ENCODE assay signal across 13 mouse cellular contexts in genomic region chr11:105855504-105855903, GRCm38 (mm10).
A peak's percentile ranks its signal among the peaks of the same experiment; 100 is the strongest.
DNase-seq lines count a peak whose midpoint lies in the region; ATAC-seq and TF ChIP-seq lines count a peak whose summit lies in the region.
"Had no signal": no experiment of that assay in that cellular context is flagged by ENCODE, and none has a peak within 500 bp of the region (broad histone marks: within the 10 kb centered on the region; RNA-seq: fewer than 3 reads in every experiment).

No protein-coding gene starts in this region.

- no peaks in the 10 kb centered on the region for H3K9me3 ChIP-seq in kidney, postnatal 0 days (replicated peaks; ENCODE audit: low read length)
- no peaks in the 10 kb centered on the region for H3K9me3 ChIP-seq in lung, embryonic 16.5 days (ENCODE audit: control insufficient read depth, low read length)
- no peaks in the 10 kb centered on the region for H3K9me3 ChIP-seq in limb, embryonic 15.5 days
- H3K9me3 ChIP-seq: intestine, embryonic 15.5 days; midbrain, embryonic 12.5 days had no signal

- peak; percentile 25 for DNase-seq in kidney, postnatal 0 days (ENCODE audit: low spot score)
- DNase-seq in kidney, adult 8-10 months = no peak
- no peak for DNase-seq in lung, postnatal 14 days
- peak; percentile 3 for DNase-seq in embryo, embryonic 11.5 days (ENCODE audit: low read depth, low spot score)
- DNase-seq in c-Kit-positive CD71-positive TER-119-positive erythroid progenitor cells, embryonic 14.5 days (ENCODE audit: low spot score) = no peak
- no peak for DNase-seq in adrenal gland, postnatal 25 days
- DNase-seq: cerebellum, adult 9-11 months; gastrocnemius, postnatal 36 days; liver, postnatal 0 days had no signal

- no peak for ATAC-seq in kidney, postnatal 0 days (replicated peaks; ENCODE audit: low FRiP score, low read depth)
- ATAC-seq in lung, embryonic 16.5 days (ENCODE audit: low read depth) = peak; percentile 57; the same call in 1 of the 2 replicates
- peak; percentile 55; the same call in 1 of the 2 replicates for ATAC-seq in limb, embryonic 15.5 days (ENCODE audit: insufficient number of reproducible peaks, low FRiP score, low TSS enrichment, low read depth)
- ATAC-seq: intestine, embryonic 15.5 days; liver, postnatal 0 days had no signal

- no peaks in the 10 kb centered on the region for H3K27me3 ChIP-seq in kidney, postnatal 0 days (ENCODE audit: insufficient read depth, low read length)
- no peaks in the 10 kb centered on the region for H3K27me3 ChIP-seq in lung, embryonic 16.5 days (ENCODE audit: control insufficient read depth, insufficient read depth, low read depth, low read length)
- no peaks in the 10 kb centered on the region for H3K27me3 ChIP-seq in limb, embryonic 15.5 days
- H3K27me3 ChIP-seq: intestine, embryonic 15.5 days; midbrain, embryonic 12.5 days had no signal

- 0 out of 2 replicates have a peak, but pooled peaks cover 3% of the 10 kb centered on the region for H3K36me3 ChIP-seq in kidney, postnatal 0 days (ENCODE audit: insufficient read depth, low read length)
- H3K36me3 ChIP-seq in lung, embryonic 16.5 days (ENCODE audit: control insufficient read depth, insufficient read depth, low read length) = peaks cover 4% of the 10 kb centered on the region; the same call in 1 of the 2 replicates
- H3K36me3 ChIP-seq in limb, embryonic 15.5 days = peaks cover 10% of the 10 kb centered on the region; the same call in 1 of the 2 replicates
- H3K36me3 ChIP-seq: intestine, embryonic 15.5 days; midbrain, embryonic 12.5 days had no signal

- no peak overlapping the region for H3K27ac ChIP-seq in kidney, postnatal 0 days
- H3K27ac ChIP-seq in lung, embryonic 16.5 days (ENCODE audit: low read length) = peak overlapping the region; percentile 7; the same call in 1 of the 2 replicates
- H3K27ac ChIP-seq in limb, embryonic 15.5 days = no peak overlapping the region
- H3K27ac ChIP-seq: intestine, embryonic 15.5 days; midbrain, embryonic 12.5 days had no signal

- no peaks in the 10 kb centered on the region for H3K4me1 ChIP-seq in kidney, postnatal 0 days (replicated peaks; ENCODE audit: insufficient read depth, low read length)
- 0 out of 2 replicates have a peak, but pooled peaks cover 2% of the 10 kb centered on the region for H3K4me1 ChIP-seq in lung, embryonic 16.5 days (replicated peaks; ENCODE audit: control insufficient read depth, insufficient read depth, low read length)
- H3K4me1 ChIP-seq in limb, embryonic 15.5 days = no peaks in the 10 kb centered on the region
- H3K4me1 ChIP-seq: intestine, embryonic 15.5 days; midbrain, embryonic 12.5 days had no signal

- 47% methylated on average over 3 of the region's 3 CpGs for WGBS in kidney, postnatal 0 days
- WGBS in lung, embryonic 16.5 days = 34% methylated on average over 3 of the region's 3 CpGs
- WGBS in limb, embryonic 15.5 days = 14% methylated on average over 3 of the region's 3 CpGs

- H3K4me2 ChIP-seq in kidney, postnatal 0 days (ENCODE audit: low read length) = no peak overlapping the region
- no peak overlapping the region for H3K4me2 ChIP-seq in lung, embryonic 16.5 days (ENCODE audit: low read depth, low read length)
- no peak overlapping the region for H3K4me2 ChIP-seq in limb, embryonic 15.5 days
- H3K4me2 ChIP-seq: intestine, embryonic 15.5 days; midbrain, embryonic 12.5 days had no signal

- no peak for TF ChIP-seq CTCF in kidney, postnatal 0 days (IDR thresholded peaks at IDR 0.05; ENCODE audit: low read depth)

- no peak overlapping the region for H3K9ac ChIP-seq in kidney, postnatal 0 days (ENCODE audit: low read depth, low read length)
- no peak overlapping the region for H3K9ac ChIP-seq in lung, embryonic 16.5 days (ENCODE audit: low read length)
- H3K9ac ChIP-seq in limb, embryonic 15.5 days = no peak overlapping the region
- H3K9ac ChIP-seq: intestine, embryonic 15.5 days; liver, postnatal 0 days; midbrain, embryonic 12.5 days had no signal

- H3K4me3 ChIP-seq in kidney, postnatal 0 days (replicated peaks; ENCODE audit: low read depth, low read length) = no peak overlapping the region
- no peak overlapping the region for H3K4me3 ChIP-seq in lung, embryonic 16.5 days (ENCODE audit: low read length)
- no peak overlapping the region for H3K4me3 ChIP-seq in limb, embryonic 15.5 days
- H3K4me3 ChIP-seq: intestine, embryonic 15.5 days; midbrain, embryonic 12.5 days had no signal

Comparison
In these comparisons a context has a peak if more than half of its experiments do, and no peak if none do; other contexts are left out.
1. DNase-seq: peak in kidney, postnatal 0 days (single experiment) and embryo, embryonic 11.5 days (single experiment); none in kidney, adult 8-10 months (0 of 2), lung, postnatal 14 days (single experiment), c-Kit-positive CD71-positive TER-119-positive erythroid progenitor cells, embryonic 14.5 days (single experiment) and adrenal gland, postnatal 25 days (single experiment).